Mouse (Mus musculus) hindbrain, embryonic 13.5 days (tissue): ENCODE results near the gene C130050O18Rik. TPM values are rescaled to one million over a fixed set of nuclear protein-coding genes. Genes with fewer than 3 reads are reported as not detected.
"Not testable (repeated sequence)": the region's sequence is repeated elsewhere in the genome, so short reads cannot be mapped to it uniquely, and the experiment has no call there.

Experiments
- ATAC-seq: fragments of 200-750 bp; cut with Nextera tagmentation; 2 replicates; pipeline ENCODE4 v1.8.0; 2017; ENCODE audit warnings: moderate TSS enrichment; ENCODE audit not compliant: low FRiP score
- H3K27ac ChIP-seq: fragments of 300-500 bp; sonication (generic); 2 replicates; pipeline ENCODE4 v1.5.1; 2015; ENCODE audit warnings: inconsistent platforms, mild to moderate bottlenecking, moderate library complexity
- H3K27me3 ChIP-seq: fragments of 300-500 bp; sonication (generic); 2 replicates; pipeline ENCODE4 v1.6.1; 2015; ENCODE audit warnings: mild to moderate bottlenecking, inconsistent platforms
- H3K36me3 ChIP-seq: fragments of 300-500 bp; sonication (generic); 2 replicates; pipeline ENCODE4 v1.6.1; 2015; ENCODE audit warnings: mild to moderate bottlenecking, inconsistent platforms
- H3K4me1 ChIP-seq: fragments of 300-500 bp; sonication (generic); replicated peaks from 2 replicates; pipeline ENCODE4 v1.6.1; 2015; ENCODE audit warnings: inconsistent platforms
- H3K4me2 ChIP-seq: fragments of 300-500 bp; sonication (generic); 2 replicates; pipeline ENCODE4 v1.6.1; 2015; ENCODE audit warnings: inconsistent platforms, mild to moderate bottlenecking, moderate library complexity
- H3K4me3 ChIP-seq: fragments of 300-500 bp; sonication (generic); 2 replicates; pipeline ENCODE4 v1.5.1; 2015; ENCODE audit warnings: mild to moderate bottlenecking, inconsistent platforms
- H3K9ac ChIP-seq: fragments of 300-500 bp; sonication (generic); 2 replicates; pipeline ENCODE4 v1.6.1; 2015; ENCODE audit warnings: mild to moderate bottlenecking, inconsistent platforms
- H3K9me3 ChIP-seq: fragments of 300-500 bp; sonication (generic); 2 replicates; pipeline ENCODE4 v1.6.1; 2016; ENCODE audit warnings: inconsistent platforms
- WGBS: fragments of 180-500 bp; shearing (Covaris S2); methylation state at CpG from one replicate; pipeline ENCODE4 v1.1.7; 2015; 5-methylcytosine and 5-hydroxymethylcytosine counted together
- polyA plus RNA-seq: library from polyadenylated mRNA; unstranded; fragments of >200 nt; fragmentation: Nextera tagmentation; extraction: Ambion mirVana; gene quantifications from 2 replicates; pipeline ENCODE4 v1.2.1, GENCODE M21; 2015

Gene C130050O18Rik
- polyA plus RNA-seq, 1 experiment from 2014 or later: 0.22 TPM

DNA sequence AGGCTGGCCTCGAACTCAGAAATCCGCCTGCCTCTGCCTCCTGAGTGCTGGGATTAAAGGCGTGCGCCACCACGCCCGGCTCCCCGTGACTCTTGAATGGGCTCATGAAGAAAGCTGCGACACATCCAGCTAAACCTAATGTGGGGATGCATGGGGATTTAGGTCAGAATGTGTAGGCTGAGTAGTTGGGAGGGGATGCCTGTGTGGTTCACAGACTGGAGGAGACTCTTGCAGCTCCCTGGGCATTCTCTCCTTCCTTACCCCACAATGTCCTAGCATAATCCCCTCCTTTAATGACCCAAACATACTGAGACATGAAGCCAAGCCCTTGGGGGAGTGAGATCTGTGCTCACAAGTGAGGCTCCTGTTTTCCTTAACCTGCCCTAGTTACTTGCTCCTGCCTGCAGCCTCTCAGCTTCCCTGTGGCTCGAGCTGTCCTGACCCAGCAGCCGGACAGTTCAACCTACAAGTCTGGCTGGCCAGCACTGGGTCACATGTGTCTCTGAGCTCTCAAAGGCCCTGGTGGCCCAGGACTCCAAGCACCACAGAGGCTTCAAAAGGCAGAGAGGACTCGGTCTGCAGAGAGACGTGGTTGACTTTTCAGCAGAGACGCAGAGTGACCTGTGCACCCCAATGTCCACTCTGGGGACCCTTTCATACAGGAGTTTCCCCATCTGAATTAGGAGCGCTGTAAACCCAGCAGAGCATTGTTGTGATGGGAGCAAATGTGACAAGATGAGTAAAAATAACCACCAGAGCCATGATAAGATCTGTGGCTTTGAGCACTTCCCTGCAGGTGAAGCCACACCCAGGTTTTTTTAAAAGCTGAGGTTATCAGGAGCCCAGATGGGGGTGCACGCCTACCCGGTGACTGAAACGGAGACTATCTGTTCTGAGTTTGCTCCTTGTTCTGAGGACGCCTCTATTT is 23.2 kb upstream of the C130050O18Rik start:
- no peaks in the 10 kb centered on the region for H3K36me3 ChIP-seq

DNA sequence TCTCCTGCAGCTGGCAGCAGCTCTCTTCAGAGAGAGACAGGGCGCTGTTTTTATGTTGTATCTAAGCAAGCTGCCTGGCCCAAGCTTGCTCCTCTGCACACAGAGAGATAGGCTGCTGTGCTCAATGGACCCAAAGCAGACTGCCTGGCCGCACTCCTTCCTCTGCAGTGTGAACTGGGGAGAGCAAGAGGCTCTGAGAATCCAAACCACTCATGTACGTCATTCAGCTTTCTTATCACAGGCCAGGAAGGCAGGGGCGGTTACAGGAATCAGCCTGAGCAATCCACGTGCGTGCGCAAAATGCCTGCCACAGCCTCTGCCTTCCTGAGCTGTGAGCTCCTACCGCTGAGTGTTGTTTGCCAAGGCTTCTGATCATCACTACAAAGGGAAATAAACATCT is 22.3 kb upstream of the C130050O18Rik start:
- Histone ChIP-seq H3K4me3 (no peak overlapping the region), H3K27me3 (no peaks in the 10 kb centered on the region), H3K4me1 (peaks cover 57% of the 10 kb centered on the region), H3K9ac (peak overlapping the region; percentile 24), H3K27ac (peak overlapping the region; percentile 67), H3K36me3 (no peaks in the 10 kb centered on the region), H3K4me2 (no peak overlapping the region), H3K9me3 (no peaks in the 10 kb centered on the region)
- no peak for ATAC-seq
- WGBS: 72% methylated on average over 8 of the region's 8 CpGs

More for the DNA sequence above, 23.2 kb upstream of the C130050O18Rik start:
- ATAC-seq: no peak
- Histone ChIP-seq H3K4me2 (0 out of 2 replicates have a peak overlapping the region, but pooled peaks have one; percentile 10), H3K27me3 (no peaks in the 10 kb centered on the region), H3K9me3 (no peaks in the 10 kb centered on the region), H3K9ac (no peak overlapping the region), H3K4me3 (no peak overlapping the region), H3K4me1 (peaks cover 54% of the 10 kb centered on the region), H3K27ac (peak overlapping the region; percentile 67)
- WGBS: 83% methylated on average over 18 of the region's 18 CpGs

DNA sequence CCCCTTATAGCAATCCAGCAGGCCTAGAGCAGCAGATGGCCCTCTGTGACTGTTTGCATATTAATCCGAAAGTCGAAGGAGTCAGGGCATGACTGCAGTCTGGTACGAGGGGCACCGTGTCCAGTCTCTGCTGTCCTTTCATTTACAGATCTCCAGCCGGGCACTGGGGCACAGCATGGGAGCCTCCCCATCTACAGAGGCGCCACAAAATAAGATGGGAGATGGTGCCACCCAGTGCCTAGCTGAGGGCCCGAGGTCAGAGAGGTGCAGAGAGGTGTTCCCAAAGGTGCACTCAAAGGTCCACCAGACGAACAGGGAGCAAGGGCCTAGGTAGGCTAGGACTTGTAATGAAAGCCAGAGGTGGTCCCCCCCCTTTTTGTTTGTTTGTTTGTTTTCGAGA is 21.8 kb upstream of the C130050O18Rik start:
- H3K36me3 ChIP-seq: no peaks in the 10 kb centered on the region
- H3K9me3 ChIP-seq: no peaks in the 10 kb centered on the region
- ATAC-seq: no peak
- H3K4me2 ChIP-seq: no peak overlapping the region
- no peak overlapping the region for H3K4me3 ChIP-seq
- peak overlapping the region; percentile 67 for H3K27ac ChIP-seq
- peaks cover 57% of the 10 kb centered on the region for H3K4me1 ChIP-seq
- H3K9ac ChIP-seq: peak overlapping the region; percentile 24
- 63% methylated on average over 9 of the region's 9 CpGs for WGBS
- H3K27me3 ChIP-seq: no peaks in the 10 kb centered on the region

DNA sequence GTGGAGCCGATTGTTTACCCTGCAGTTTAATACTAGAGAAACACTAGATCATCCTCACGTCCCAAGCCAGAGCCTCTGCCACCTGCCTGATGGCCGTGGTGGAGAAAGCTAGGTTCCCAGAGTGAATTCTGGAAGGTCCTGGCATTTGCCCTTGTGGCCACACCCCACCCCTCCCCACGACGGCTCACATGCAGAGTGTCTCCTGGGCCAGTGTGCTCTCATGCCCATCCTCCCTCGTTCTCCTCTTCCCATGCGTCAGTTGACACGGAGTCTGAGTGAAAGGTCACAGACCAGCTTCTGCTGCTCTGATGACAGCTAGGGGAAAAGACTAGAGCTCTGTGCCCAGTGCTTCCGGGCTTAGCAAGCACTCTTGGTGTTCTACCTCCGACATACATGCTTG is 20.5 kb upstream of the C130050O18Rik start:
- H3K36me3 ChIP-seq: no peaks in the 10 kb centered on the region
- ATAC-seq: no peak
- WGBS: 70% methylated on average over 10 of the region's 10 CpGs
- no peak overlapping the region for H3K9ac ChIP-seq
- no peaks in the 10 kb centered on the region for H3K27me3 ChIP-seq
- no peak overlapping the region for H3K27ac ChIP-seq
- peaks cover 59% of the 10 kb centered on the region for H3K4me1 ChIP-seq
- no peaks in the 10 kb centered on the region for H3K9me3 ChIP-seq
- no peak overlapping the region for H3K4me3 ChIP-seq
- no peak overlapping the region for H3K4me2 ChIP-seq

DNA sequence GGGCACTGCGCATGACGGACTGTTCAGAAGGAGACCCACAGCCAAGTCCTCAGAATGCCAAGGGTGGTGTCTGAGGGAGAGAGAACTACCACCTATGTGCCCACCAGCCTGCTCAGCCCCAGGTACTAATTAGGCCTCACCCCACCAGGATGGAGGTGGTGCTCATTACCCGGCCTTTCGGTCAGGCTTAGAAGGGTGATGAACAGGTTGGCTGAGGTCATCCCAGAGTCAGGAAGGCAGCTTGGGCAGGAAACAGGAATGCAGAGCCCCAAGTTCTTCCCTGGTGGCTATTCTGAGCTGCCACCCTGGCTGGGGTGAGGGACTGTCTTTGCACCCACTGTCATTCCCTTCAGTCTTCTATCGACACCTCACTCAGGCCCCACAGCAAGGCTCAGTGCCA is 19.0 kb upstream of the C130050O18Rik start:
- H3K9me3 ChIP-seq: no peaks in the 10 kb centered on the region
- peaks cover 57% of the 10 kb centered on the region for H3K4me1 ChIP-seq
- WGBS: 94% methylated on average over 5 of the region's 5 CpGs
- H3K27ac ChIP-seq: no peak overlapping the region
- no peak overlapping the region for H3K9ac ChIP-seq
- no peak overlapping the region for H3K4me3 ChIP-seq
- no peak for ATAC-seq
- H3K27me3 ChIP-seq: no peaks in the 10 kb centered on the region
- H3K36me3 ChIP-seq: no peaks in the 10 kb centered on the region
- no peak overlapping the region for H3K4me2 ChIP-seq

DNA sequence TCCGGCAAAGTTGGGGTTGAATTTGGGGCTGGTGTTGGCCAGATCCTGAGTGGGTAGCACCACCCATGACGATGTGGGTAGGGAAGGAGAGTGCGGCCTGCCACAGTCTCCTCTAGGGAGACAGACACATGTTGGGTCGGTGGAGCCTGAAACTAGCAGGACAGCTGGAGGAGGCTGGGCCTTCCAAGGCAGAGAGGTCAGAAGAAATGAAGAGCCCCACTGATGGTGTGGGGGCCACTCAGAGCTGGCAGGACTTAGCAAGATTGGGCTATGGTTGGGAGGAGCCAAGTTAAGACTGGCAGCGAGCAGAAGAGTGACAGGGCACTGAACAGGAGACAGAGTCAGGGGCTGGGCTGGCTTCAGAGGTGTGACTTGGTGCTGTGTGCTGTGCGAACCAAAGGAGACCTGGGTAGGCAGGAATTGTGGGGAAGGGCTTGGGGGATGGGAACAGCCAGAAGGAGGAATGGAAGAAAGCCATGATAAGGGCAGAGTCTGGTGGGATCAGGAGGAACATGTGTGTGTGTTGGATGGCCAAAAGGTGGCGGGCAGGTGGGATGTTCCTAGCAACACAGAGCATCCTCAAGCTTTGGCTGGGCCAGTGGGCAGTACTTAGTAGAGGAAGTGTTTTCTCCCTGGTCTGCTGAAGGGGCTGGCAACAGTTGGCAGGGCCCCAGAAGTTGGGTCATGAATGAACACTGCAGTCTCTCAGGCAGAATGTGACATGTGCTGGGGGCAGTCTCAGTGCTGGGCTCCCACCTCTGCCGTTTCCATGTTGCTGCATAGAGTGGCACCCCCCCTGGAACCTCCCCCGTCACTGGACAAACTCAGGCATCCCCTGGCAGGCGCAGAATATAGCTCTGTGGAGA is 17.5 kb upstream of the C130050O18Rik start:
- Histone ChIP-seq H3K4me1 (peaks cover 58% of the 10 kb centered on the region), H3K9me3 (no peaks in the 10 kb centered on the region), H3K9ac (no peak overlapping the region), H3K27ac (0 out of 2 replicates have a peak overlapping the region, but pooled peaks have one; percentile 44), H3K4me3 (no peak overlapping the region), H3K4me2 (no peak overlapping the region), H3K36me3 (peaks cover 2% of the 10 kb centered on the region; the same call in 1 of the 2 replicates), H3K27me3 (no peaks in the 10 kb centered on the region)
- ATAC-seq: 0 out of 2 replicates have a peak, but pooled peaks have one; percentile 12
- 78% methylated on average over 10 of the region's 10 CpGs for WGBS

DNA sequence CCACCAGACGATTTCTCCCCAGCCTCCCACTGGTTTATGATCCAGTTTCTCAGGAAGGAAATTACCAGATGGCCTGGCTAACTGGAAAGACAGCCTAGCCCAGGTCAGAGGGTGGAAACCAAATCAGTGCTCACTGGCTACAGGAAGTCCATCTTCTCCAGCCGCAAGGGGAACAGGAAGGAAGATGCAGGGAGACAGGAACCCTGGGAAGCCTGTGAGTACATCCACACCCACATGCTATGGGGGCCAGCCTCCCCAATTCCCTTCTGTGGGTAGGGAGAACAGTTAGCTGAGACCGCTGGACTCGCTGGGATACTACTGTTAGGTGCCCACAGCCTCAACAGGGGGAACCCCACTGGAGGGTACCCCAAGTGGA is 16.9 kb upstream of the C130050O18Rik start:
- no peaks in the 10 kb centered on the region for H3K27me3 ChIP-seq
- H3K27ac ChIP-seq: peak overlapping the region; percentile 44; the same call in 1 of the 2 replicates
- WGBS: 79% methylated on average over 4 of the region's 4 CpGs
- ATAC-seq: no peak
- H3K4me3 ChIP-seq: no peak overlapping the region
- H3K9ac ChIP-seq: no peak overlapping the region
- H3K36me3 ChIP-seq: peaks cover 4% of the 10 kb centered on the region; the same call in 1 of the 2 replicates
- H3K4me1 ChIP-seq: peaks cover 54% of the 10 kb centered on the region
- no peaks in the 10 kb centered on the region for H3K9me3 ChIP-seq
- no peak overlapping the region for H3K4me2 ChIP-seq

DNA sequence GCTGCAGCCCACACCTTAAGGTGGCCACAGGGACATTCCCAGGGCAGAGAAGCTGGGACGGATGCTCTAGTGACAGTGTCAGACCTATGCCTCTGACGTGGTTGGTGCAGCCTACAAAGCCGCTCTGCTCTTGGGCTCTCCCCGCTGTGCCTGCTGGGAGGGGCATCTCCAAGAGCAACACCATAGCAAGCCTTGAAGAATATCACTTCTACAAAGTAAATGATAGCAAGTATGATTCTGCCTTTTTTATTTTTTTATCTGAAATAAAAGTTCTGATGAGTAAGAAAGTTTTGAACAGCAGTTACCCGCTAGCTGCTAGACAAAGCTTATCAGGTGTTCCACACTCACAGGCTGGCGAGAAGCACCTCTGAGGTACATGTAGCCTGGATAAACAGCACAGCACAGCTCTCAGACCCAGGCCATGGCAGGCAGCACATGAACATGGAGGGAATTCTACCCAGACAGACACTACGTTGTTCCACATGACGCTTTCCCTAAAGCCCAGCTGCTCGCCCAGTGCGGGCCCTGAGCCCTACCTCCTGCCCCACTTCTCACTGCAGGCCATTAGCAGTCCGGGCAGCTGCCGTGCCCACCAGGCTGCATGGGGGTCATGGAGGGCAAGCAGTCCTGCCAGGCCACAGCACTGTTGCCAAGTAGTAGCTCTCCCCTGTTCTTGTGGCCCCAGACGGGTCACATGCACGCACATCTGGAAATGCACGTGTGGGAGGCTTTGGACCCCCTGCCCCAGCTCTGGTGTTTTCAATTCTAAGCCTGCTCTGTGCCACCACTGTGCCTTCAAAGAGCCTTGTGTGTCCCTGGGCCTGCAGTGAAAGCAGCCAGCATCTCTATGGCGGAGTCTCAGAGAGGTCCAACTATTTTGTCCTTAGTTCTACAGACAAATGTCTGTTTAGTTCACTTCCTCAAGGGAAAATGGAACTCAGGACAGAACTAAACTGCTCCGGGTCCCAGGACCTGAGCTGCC is 16.1 kb upstream of the C130050O18Rik start:
- Histone ChIP-seq H3K9me3 (no peaks in the 10 kb centered on the region), H3K4me1 (peaks cover 52% of the 10 kb centered on the region), H3K9ac (no peak overlapping the region; the same call in 1 of the 2 replicates), H3K4me2 (no peak overlapping the region), H3K4me3 (no peak overlapping the region), H3K36me3 (peaks cover 4% of the 10 kb centered on the region; the same call in 1 of the 2 replicates), H3K27ac (peak overlapping the region; percentile 69), H3K27me3 (no peaks in the 10 kb centered on the region)
- no peak; the same call in 1 of the 2 replicates for ATAC-seq
- 70% methylated on average over 17 of the region's 17 CpGs for WGBS

DNA sequence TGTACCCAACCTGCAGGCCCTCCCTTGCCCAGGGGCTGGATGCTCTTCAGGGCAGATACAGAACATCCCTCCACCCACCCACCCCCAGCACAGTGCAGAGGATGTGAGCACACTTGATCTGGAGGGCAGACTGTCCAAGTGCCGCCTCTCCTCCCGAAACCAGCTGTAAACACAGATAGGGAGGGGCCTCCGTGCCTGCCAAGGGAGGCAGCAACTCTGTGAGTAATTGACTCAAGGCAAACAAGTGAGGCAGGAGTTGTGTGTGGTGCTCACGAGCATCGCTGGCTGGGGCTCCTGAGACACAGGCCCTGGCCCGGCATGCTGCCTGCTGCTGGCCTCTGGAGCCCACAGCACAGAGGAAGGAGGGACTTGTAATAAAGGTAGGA is 15.4 kb upstream of the C130050O18Rik start:
- WGBS: 48% methylated on average over 6 of the region's 6 CpGs
- H3K9ac ChIP-seq: no peak overlapping the region; the same call in 1 of the 2 replicates
- H3K27me3 ChIP-seq: no peaks in the 10 kb centered on the region
- peak; percentile 54; the same call in 1 of the 2 replicates for ATAC-seq
- no peaks in the 10 kb centered on the region for H3K9me3 ChIP-seq
- no peak overlapping the region for H3K4me2 ChIP-seq
- H3K36me3 ChIP-seq: peaks cover 4% of the 10 kb centered on the region; the same call in 1 of the 2 replicates
- H3K4me3 ChIP-seq: no peak overlapping the region
- H3K27ac ChIP-seq: peak overlapping the region; percentile 69
- H3K4me1 ChIP-seq: peaks cover 52% of the 10 kb centered on the region

DNA sequence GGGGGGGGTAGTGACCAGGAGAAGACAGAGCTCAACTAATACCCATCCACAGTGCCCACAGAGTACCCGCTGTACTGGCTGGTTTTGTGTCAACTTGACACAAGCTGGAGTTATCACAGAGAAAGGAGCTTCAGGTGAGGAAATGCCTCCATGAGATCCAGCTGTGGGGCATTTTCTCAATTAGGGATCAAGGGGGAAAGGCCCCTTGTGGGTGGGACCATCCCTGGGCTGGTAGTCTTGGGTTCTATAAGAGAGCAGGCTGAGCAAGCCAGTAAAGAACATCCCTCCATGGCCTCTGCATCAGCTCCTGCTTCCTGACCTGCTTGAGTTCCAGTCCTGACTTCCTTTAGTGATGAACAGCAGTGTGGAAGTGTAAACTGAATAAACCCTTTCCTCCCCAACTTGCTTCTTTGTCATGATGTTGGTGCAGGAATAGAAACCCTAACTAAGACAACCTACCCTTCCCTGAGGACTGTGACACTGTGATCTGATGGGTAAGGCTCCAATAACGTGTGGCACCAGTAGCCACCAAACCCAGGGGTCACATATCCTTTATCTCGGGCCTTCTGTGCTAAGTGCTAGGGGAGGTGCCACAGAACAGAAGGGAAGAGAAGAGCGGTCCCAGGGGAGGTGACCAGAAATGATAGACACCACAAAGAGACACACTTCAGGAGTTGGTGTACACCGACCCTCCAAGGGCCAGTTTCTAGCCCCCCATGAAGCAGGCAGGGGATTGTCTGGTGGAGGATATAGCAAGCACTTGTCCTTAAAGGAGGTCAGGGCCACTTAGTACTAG is 14.6 kb upstream of the C130050O18Rik start:
- WGBS: 84% methylated on average over 5 of the region's 5 CpGs
- H3K9ac ChIP-seq: peak overlapping the region; percentile 31; the same call in 1 of the 2 replicates
- not testable (repeated sequence) for H3K27ac ChIP-seq

More for the DNA sequence above, 14.6 kb upstream of the C130050O18Rik start:
- H3K9me3 ChIP-seq, ATAC-seq, H3K4me2 ChIP-seq, H3K27me3 ChIP-seq, H3K36me3 ChIP-seq, H3K4me3 ChIP-seq: not testable (repeated sequence)
- H3K4me1 ChIP-seq: peaks cover 52% of the 10 kb centered on the region
